Mouse (Mus musculus) forebrain, embryonic 10.5 days (tissue): ENCODE data around the gene Atpaf1. TPM values are rescaled to one million over a fixed set of nuclear protein-coding genes. Genes with fewer than 3 reads are reported as not detected.

Experiments
- DNase-seq: peaks from one replicate; pipeline ENCODE4 v3.0.0-alpha.2; 2017; ENCODE audit warnings: low spot score; ENCODE audit errors: extremely low spot score
- H3K27ac ChIP-seq: fragments of 300-500 bp; sonication (generic); 2 replicates; pipeline ENCODE4 v1.5.1; 2016; ENCODE audit warnings: mild to moderate bottlenecking
- H3K27me3 ChIP-seq: fragments of 300-500 bp; sonication (generic); 2 replicates; pipeline ENCODE4 v1.6.1; 2016; ENCODE audit warnings: mild to moderate bottlenecking; ENCODE audit not compliant: poor library complexity, severe bottlenecking
- H3K36me3 ChIP-seq: fragments of 300-500 bp; sonication (generic); replicated peaks from 2 replicates; pipeline ENCODE4 v1.6.1; 2016; ENCODE audit warnings: mild to moderate bottlenecking, moderate library complexity
- H3K4me1 ChIP-seq: fragments of 300-500 bp; sonication (generic); 2 replicates; pipeline ENCODE4 v1.6.1; 2016
- H3K4me3 ChIP-seq: fragments of 300-500 bp; sonication (generic); 2 replicates; pipeline ENCODE4 v1.5.1; 2016; ENCODE audit warnings: mild to moderate bottlenecking, moderate library complexity
- H3K9me3 ChIP-seq: fragments of 300-500 bp; sonication (generic); 2 replicates; pipeline ENCODE4 v1.6.1; 2016; ENCODE audit warnings: mild to moderate bottlenecking, moderate library complexity
- WGBS: fragments of 180-500 bp; shearing (Covaris S2); methylation state at CpG from one replicate; pipeline ENCODE4 v1.1.7; 2016; 5-methylcytosine and 5-hydroxymethylcytosine counted together
- polyA plus RNA-seq: library from polyadenylated mRNA; unstranded; fragments of >200 nt; fragmentation: Nextera tagmentation; extraction: Ambion mirVana; gene quantifications from 2 replicates; pipeline ENCODE4 v1.2.1, GENCODE M21; 2016

Gene Atpaf1
- polyA plus RNA-seq, 1 experiment from 2014 or later: 45.8 TPM

DNA sequence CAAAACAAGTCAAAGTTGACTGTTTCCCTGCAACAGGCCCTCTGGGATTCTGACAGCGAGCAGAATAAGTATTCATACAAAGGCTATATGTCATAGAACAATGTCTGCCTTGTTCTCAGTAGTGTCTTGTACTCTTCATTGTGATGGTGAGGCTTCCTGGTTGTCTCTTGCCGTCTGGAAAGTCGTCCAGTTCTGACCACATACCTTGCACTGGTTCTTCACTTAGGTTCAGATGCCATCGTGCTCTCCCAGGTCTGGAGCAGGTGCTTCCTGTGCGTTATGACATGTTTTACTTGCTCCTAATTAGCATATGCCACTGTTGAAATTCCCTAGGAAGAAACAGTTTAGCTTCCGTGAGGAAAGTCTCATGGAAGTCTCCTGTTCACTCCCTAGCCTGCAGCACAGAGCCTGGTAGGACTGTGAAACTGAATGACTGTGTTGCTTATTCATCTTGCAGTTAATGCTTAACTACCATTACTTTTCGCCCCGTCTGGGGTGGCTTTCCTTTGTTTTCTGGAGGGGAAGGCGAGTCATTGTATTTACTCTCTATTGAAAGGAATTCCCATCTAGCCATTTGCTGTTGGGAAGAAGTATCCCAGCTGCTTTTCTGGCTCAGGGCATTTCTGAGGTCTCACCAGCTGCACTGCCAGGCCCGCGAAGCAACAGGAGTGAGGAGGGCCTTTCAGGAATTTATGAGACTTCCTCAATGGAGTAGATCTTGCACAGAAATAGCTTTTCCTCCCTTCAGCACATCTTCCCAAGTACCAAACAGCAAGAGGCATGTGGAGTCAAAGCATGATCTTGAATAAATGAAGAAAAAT lies 16.8 kb upstream of the Atpaf1 start:
- no peaks in the 10 kb centered on the region for H3K4me1 ChIP-seq
- H3K27ac ChIP-seq: no peak overlapping the region
- no peaks in the 10 kb centered on the region for H3K9me3 ChIP-seq
- 76% methylated on average over 11 of the region's 11 CpGs for WGBS
- DNase-seq: no peak
- H3K27me3 ChIP-seq: no peaks in the 10 kb centered on the region
- no peak overlapping the region for H3K4me3 ChIP-seq
- H3K36me3 ChIP-seq: peaks cover 86% of the 10 kb centered on the region

DNA sequence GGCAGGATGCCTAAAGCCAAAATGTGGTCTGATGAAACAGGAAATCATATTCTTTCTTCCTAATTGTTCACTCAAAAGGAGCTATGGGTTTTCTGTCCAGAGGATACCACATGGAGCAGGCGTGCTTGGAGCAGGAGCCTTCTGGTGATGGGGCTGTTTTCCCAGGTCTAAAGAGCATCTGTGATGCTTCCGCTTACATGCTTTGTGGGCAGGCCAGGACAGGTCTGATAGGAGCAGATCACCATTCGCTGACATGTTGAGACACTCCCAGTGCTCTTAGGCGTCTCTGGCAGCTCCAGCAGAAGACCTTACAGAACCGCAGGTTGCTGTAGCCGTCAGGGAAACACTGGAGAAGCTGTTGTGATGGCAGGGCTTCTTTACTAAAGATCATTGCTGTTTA lies 9.6 kb upstream of the Atpaf1 start:
- Histone ChIP-seq H3K4me1 (no peaks in the 10 kb centered on the region), H3K4me3 (no peak overlapping the region), H3K27me3 (no peaks in the 10 kb centered on the region), H3K9me3 (no peaks in the 10 kb centered on the region), H3K27ac (no peak overlapping the region), H3K36me3 (peaks cover 59% of the 10 kb centered on the region)
- no peak for DNase-seq
- WGBS: 90% methylated on average over 6 of the region's 6 CpGs

DNA sequence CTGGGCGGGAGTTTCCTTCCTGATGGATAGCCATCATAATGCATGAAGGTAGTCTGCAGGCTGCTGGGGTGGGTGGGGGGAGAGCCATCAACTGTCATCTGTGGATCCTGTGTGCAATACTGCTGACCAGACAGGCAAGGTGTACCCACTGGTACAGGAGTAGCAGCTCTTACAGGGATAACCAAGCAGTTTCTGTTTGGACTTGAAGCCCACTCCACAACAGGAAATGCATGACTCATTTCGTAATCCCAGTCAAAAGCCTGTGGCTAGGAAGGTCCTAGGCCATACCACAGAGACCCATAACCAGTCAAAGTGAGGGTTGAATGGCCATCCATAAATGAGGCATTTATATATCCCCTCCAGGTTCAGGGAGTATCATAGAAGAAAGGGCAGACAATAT lies 7.0 kb upstream of the Atpaf1 start:
- WGBS: 95% methylated on average over 2 of the region's 2 CpGs
- H3K4me3 ChIP-seq: no peak overlapping the region
- H3K4me1 ChIP-seq: no peaks in the 10 kb centered on the region
- H3K9me3 ChIP-seq: no peaks in the 10 kb centered on the region
- H3K36me3 ChIP-seq: peaks cover 41% of the 10 kb centered on the region
- H3K27me3 ChIP-seq: no peaks in the 10 kb centered on the region
- DNase-seq: no peak
- H3K27ac ChIP-seq: no peak overlapping the region

DNA sequence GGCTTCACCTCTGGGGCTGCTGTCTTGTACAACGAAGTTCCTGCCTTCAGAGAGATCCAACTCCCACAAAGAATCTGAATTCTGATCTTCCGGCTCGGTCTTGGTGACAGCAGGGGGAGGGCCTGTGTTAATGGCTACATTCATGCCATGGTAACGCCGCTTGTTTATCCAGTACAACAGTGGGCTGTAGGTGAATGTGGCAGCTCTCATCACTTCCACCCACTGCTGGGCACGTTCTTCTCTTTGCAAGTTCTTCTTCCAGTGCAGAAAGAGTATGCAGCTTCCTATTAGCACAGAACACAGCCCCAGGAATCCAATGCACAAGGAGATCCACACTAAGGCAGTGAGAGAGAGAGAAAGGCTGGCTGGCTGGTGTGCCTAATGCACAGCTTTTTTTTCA lies 4.3 kb upstream of the Atpaf1 start:
- H3K4me1 ChIP-seq: peaks cover 10% of the 10 kb centered on the region
- 0 out of 2 replicates have a peak, but pooled peaks cover 6% of the 10 kb centered on the region for H3K27me3 ChIP-seq
- peaks cover 19% of the 10 kb centered on the region for H3K36me3 ChIP-seq
- no peak for DNase-seq
- no peak overlapping the region for H3K4me3 ChIP-seq
- H3K9me3 ChIP-seq: no peaks in the 10 kb centered on the region
- 66% methylated on average over 6 of the region's 6 CpGs for WGBS
- no peak overlapping the region for H3K27ac ChIP-seq

DNA sequence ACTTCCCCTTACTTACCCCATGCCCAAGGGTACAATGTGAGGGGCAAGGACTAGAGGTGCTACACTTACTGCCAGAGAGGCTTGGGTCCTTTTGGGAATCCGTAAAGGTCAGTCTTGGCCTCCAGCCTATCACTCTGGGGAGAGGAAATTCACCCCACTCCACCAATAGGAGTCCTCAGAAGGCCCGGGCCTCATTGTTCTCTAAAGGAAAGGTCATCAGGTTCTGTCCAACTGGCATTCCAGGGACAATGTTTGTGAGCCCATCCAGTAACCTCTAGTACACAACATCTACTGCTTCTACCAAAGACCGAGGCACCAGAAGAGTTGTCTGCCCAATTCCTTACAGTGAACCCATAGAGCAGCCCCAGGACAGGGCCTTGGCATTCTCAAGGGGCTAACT lies 3.7 kb upstream of the Atpaf1 start, which contains the start of gene Tex38:
Gene Tex38 (minus strand): TSS at position 101 of the 400 bp plus-strand sequence.
- Histone ChIP-seq H3K4me1 (peaks cover 17% of the 10 kb centered on the region), H3K27ac (no peak within 1 kb of the TSS), H3K4me3 (no peak within 1 kb of the TSS), H3K9me3 (no peaks in the 10 kb centered on the region), H3K36me3 (peaks cover 18% of the 10 kb centered on the region), H3K27me3 (0 out of 2 replicates have a peak, but pooled peaks cover 6% of the 10 kb centered on the region)
- WGBS: 82% methylated on average over 3 of the region's 3 CpGs
- DNase-seq: no peak

DNA sequence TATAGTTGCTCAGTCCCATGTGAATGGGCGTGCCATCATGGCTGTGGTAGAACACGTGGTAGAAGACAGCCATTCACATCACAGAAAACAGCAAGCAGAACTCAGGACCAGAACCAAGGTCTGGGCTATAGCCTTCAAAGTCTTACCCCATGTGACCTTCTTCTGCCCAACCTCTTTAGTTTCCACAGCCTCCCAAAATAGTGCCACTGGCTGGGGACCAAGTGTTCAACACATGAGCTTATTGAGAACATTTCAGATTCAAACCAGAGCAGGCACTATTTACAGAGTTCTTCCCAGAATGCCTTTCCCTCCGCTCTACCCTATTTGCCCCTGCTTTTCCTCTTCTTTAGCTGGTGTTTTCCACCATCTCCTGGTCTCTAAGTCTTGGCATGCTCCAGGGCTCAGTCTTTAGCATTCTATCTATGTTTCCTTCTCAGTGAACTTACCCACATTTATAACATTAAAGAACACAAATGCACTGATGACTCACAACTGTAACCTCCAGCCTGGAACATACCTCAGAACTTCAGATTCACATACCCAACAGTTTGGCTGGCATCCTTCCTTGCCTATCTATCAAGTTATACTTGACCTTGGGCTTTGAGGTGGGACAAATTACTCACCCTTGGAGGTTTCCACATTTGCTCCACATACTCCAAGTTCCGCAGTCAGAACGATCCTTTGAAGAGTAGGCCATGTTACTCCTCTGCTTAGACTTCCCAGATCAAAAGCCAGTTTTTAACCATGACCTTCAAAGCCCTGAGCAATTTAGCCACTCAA lies 2.4 kb upstream of the Atpaf1 start:
- DNase-seq: no peak
- Histone ChIP-seq H3K36me3 (peaks cover 7% of the 10 kb centered on the region; the same call in 1 of the 2 replicates), H3K27ac (no peak overlapping the region), H3K27me3 (0 out of 2 replicates have a peak, but pooled peaks cover 6% of the 10 kb centered on the region), H3K9me3 (no peaks in the 10 kb centered on the region), H3K4me1 (peaks cover 21% of the 10 kb centered on the region), H3K4me3 (no peak overlapping the region)
- 90% methylated on average over 5 of the region's 5 CpGs for WGBS

DNA sequence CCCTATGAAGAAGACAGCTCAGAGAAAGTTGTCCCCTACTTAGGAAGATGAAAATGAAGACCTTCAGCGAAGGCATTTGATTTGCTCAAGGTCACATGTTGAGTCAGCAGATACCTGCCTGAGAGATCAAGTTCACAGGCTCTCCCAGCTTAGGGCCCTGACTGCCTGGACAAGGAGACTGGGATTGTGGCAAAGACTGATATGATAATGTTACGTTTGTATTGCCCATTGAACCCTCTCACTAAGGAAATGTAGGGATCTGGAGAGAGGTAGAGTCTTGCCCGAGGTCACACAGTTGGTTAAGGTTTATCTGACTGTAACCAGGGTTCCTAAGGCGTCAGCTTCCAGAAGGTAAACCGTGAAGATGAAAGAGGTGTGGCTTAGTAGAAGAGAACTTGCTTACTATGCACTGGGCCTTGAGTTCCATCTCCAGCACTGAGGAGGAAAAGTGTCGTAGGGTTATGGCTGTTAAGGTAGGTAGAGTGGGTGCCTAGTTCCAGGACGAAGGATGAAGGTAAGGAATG lies 961 bp downstream of the Atpaf1 start:
- DNase-seq: no peak

DNA sequence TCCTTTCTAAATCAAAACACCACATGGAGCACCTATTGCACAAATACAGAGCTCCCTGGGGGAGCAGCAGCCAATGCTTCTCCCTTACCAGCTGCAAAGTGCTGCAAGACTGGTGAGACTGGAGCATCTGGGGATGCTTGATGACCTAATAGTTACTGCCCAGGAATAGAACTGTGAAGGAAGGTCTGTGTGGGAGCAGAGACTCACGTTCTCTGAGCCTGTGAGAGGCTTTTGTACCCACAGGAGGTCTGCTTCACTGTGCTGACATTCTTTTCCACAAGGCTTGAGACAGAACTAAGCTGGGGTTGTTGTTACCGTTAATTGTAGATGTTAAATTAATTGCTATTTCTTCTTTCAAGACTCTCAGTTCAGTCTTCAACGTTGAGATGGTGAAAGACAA lies 6.3 kb downstream of the Atpaf1 start:
- Histone ChIP-seq H3K4me3 (no peak overlapping the region), H3K27me3 (no peaks in the 10 kb centered on the region), H3K4me1 (peaks cover 4% of the 10 kb centered on the region), H3K9me3 (no peaks in the 10 kb centered on the region), H3K36me3 (peaks cover 63% of the 10 kb centered on the region), H3K27ac (no peak overlapping the region)
- WGBS: 86% methylated on average over 3 of the region's 3 CpGs
- DNase-seq: no peak

More for the DNA sequence above, 961 bp downstream of the Atpaf1 start:
- 0 out of 2 replicates have a peak, but pooled peaks cover 6% of the 10 kb centered on the region for H3K27me3 ChIP-seq
- H3K36me3 ChIP-seq: peaks cover 26% of the 10 kb centered on the region
- peaks cover 21% of the 10 kb centered on the region for H3K4me1 ChIP-seq
- H3K4me3 ChIP-seq: peak overlapping the region; percentile 85
- 67% methylated on average over 7 of the region's 7 CpGs for WGBS
- H3K27ac ChIP-seq: peak overlapping the region; percentile 94
- H3K9me3 ChIP-seq: no peaks in the 10 kb centered on the region

DNA sequence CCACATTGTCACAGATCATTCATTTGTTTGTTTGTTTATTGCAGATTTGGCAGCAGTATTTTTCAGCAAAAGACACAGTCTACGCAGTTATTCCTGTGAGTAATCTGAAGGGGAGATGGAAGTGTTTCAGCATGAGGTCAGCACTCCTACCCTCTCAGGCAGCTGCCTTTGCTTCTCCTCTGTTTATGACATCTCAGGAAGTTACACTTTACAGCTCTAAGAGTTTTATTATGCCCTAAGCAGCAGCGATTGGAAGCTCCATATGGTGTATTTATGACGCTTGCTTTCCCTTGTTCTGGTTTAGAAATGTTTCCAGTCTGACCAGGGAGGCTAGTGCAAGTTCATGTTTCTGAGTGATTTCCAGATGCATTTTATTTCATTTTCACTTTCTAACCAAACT lies 10.7 kb downstream of the Atpaf1 start:
- no peak for DNase-seq
- no peak overlapping the region for H3K27ac ChIP-seq
- H3K4me3 ChIP-seq: no peak overlapping the region
- WGBS: 94% methylated on average over 3 of the region's 3 CpGs
- H3K4me1 ChIP-seq: no peaks in the 10 kb centered on the region
- H3K27me3 ChIP-seq: no peaks in the 10 kb centered on the region
- H3K36me3 ChIP-seq: peaks cover 84% of the 10 kb centered on the region
- no peaks in the 10 kb centered on the region for H3K9me3 ChIP-seq

DNA sequence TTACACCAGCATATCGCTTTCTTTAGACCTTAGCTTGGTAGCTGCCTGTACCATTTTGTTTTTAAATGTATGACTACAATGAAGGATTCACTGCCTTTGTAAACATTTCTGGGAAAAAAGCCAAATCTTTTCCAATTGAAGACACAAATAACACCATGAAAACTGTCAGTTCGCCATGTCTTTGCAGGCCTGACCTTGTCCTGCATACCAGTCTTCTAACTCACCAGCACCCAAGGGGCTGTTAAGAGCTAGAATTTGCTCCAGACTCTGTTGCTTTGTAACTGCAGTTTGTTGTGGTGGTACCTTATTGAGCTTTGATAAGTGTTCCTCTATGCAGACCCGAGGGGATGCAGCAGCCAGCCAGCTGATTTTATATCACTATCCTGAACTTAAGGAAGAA lies 15.4 kb downstream of the Atpaf1 start:
- Histone ChIP-seq H3K27ac (no peak overlapping the region), H3K9me3 (no peaks in the 10 kb centered on the region), H3K27me3 (no peaks in the 10 kb centered on the region), H3K4me1 (no peaks in the 10 kb centered on the region), H3K36me3 (peaks cover 75% of the 10 kb centered on the region), H3K4me3 (no peak overlapping the region)
- DNase-seq: no peak
- 91% methylated on average over 3 of the region's 3 CpGs for WGBS

DNA sequence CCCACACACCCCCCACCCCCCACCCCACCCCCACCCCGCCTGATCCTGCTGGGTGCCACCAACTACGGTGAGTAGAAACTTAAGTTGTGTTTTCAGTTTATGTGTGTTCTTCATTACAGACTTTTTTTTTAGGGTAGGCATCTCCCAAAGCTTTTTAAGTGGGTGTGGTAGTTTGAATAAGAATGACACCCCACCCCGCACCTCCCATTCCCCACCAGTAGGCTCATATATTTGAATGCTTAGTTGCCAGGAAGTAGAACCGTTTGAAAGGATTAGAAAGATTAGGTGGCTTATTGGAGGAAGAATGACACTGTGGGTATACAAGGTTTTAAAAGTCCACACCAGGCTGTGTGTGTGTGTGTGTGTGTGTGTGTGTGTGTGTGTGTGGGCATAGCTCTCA lies 27.7 kb downstream of the Atpaf1 start:
- no peaks in the 10 kb centered on the region for H3K9me3 ChIP-seq
- no peaks in the 10 kb centered on the region for H3K4me1 ChIP-seq
- H3K4me3 ChIP-seq: no peak overlapping the region
- WGBS: 84% methylated on average over 4 of the region's 4 CpGs
- no peak for DNase-seq
- no peak overlapping the region for H3K27ac ChIP-seq
- H3K27me3 ChIP-seq: no peaks in the 10 kb centered on the region
- H3K36me3 ChIP-seq: peaks cover 54% of the 10 kb centered on the region

DNA sequence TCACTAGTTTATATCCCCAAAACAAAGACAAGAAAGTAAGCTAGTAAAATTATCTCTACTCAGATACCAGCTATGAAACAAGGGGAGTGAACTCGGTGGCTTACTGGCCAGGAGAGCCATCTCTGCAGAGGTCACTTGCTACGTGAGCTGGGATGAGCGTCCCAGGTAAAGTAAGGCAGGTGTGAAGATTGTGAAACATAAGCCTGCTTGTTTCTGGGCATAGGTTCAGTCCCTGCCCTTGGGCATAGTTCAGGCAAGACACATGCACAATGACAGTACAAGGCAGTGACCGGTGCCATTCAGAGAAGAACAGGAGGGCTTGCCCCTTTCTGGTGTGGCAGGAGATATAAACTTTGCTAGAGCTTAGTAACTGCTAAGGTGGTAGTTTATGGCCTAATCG lies 31.0 kb downstream of the Atpaf1 start:
- WGBS: 92% methylated on average over 5 of the region's 5 CpGs
- Histone ChIP-seq H3K9me3 (no peaks in the 10 kb centered on the region), H3K27ac (no peak overlapping the region), H3K4me3 (no peak overlapping the region), H3K27me3 (no peaks in the 10 kb centered on the region), H3K36me3 (peaks cover 49% of the 10 kb centered on the region), H3K4me1 (no peaks in the 10 kb centered on the region)
- no peak for DNase-seq

DNA sequence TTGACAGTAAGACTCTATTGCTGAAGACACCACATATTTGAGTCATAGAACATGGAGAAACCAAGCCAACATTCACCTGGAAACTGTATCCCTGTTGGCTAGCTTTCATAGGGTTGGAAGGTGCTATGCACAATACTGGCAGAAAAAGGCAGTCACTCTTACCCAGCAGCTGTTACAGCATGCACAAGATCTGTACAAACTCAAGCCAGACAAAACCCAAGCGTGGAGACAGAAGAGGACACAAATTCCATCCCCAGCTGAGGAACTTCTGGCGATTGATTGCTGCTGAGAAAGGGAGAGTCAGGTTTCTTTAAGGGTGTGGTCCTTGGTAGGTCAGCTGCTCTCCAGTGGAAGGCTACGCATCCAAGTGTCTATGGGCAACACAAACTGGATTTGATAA lies 35.6 kb downstream of the Atpaf1 start:
- WGBS: 76% methylated on average over 3 of the region's 3 CpGs

More for the DNA sequence above, 35.6 kb downstream of the Atpaf1 start:
- no peaks in the 10 kb centered on the region for H3K9me3 ChIP-seq
- H3K27ac ChIP-seq: no peak overlapping the region
- DNase-seq: no peak
- no peaks in the 10 kb centered on the region; the same call in 1 of the 2 replicates for H3K27me3 ChIP-seq
- H3K4me1 ChIP-seq: 0 out of 2 replicates have a peak, but pooled peaks cover 5% of the 10 kb centered on the region
- peaks cover 15% of the 10 kb centered on the region for H3K36me3 ChIP-seq
- H3K4me3 ChIP-seq: no peak overlapping the region
